Mouse (Mus musculus): ENCODE data around the gene Zfp704.
A peak's percentile ranks its signal among the peaks of the same experiment; 100 is the strongest.

Gene Zfp704

GRCm38 (mm10) chr3:9609581-9610341 lies at the start of gene Zfp704:
Gene Zfp704, minus strand, starts transcription at chr3:9610085.
- peak; percentile 94 for DNase-seq (ENCODE audit: low read depth, low spot score)

DNA sequence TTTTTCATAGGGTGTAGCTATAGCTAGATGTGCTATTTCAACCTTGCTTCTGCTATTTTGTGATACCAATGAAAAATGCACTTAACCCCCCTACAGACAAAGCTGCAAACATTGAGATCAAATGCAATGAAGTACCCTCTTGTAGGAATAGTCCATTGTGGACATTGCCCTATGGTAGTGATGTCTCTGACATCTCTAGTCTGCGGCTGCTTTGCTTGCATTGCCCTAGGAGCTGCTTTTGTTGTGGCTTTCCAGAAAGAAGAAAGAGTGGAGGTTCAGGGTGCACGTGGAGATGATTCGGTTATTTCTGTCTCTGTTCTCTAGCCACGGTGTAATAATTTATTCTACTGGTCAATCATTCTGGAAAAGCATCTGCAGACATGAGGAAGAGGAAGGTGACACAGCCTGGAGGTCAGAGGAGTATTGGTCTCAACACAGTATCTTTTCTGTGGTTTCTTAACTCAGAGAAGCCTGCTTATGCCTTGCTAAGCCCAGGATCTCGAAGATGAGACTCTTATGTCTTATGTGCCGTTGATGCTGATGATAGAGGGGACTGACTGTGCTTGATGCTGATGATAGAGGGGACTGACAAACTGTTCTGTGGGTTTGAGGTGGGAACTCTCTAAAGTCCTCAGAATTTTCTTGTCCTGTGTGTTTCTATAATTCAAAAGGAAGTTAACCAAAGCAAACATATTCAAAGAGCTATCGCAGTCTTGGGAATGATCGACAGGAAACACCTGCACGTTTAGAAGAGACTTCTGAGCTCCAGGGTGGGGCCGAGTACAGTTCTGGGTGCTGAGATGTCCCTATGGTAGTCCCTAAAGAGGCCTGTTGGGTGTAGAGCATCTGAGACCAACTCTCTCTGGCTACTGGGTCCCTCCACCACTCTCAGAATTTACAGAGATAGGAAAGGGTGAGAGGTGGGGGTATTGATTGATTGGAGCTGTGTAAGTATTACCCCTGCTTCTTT lies 23.4 kb upstream of the Zfp704 start:
- no peak for DNase-seq (ENCODE audit: low read depth, low spot score)

GRCm38 (mm10) chr3:9629951-9630350 lies 20.1 kb upstream of the Zfp704 start:
- peak; percentile 53 for DNase-seq (ENCODE audit: low read depth, low spot score)

DNA sequence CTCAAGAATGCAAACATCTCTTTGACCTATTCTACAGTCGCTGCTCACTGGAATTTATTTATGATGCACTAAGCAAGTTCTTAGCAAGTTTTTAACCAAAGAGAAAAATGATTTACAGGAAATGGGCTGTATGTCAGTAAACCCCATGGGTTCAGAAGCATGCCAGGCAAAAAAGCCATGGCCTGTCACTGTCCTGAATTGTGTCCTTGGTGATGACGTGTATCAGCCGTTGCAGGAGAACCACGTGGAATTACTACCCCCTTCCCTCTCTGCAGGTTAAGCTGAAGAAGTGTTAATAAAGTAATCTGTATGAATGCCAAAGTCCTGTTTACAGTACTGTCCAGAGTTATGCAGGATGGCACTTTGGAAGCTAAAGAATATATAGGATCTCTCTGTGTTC lies 18.2 kb upstream of the Zfp704 start:
- DNase-seq (ENCODE audit: low read depth, low spot score): no peak

GRCm38 (mm10) chr3:9626149-9626548 lies 16.3 kb upstream of the Zfp704 start:
- DNase-seq (ENCODE audit: low read depth, low spot score): no peak

DNA sequence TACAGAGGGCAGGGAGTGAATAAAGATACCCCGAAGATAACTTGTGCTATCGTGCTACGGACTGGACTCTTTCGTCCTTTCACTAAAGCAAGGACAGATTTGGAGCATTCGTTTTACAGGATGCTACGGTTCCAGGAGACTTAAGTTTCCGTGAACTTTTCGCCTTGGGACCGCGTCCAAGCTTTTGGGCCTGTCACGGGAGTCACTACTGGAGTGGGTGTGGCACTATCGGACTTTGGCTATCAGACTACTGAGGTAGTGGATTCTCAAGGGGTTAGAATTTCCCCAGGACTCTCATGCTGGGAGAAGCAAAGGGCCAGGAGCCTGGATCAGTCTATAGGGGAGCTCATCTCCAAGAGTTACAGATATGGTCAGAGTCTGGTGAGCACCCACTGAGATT lies 10.7 kb upstream of the Zfp704 start:
- no peak for DNase-seq (ENCODE audit: low read depth, low spot score)

- DNase-seq (ENCODE audit: low read depth, low spot score): no peak
Measured at GRCm38 (mm10) chr3:9619562-9620275, 9.8 kb upstream of the Zfp704 start.

DNA sequence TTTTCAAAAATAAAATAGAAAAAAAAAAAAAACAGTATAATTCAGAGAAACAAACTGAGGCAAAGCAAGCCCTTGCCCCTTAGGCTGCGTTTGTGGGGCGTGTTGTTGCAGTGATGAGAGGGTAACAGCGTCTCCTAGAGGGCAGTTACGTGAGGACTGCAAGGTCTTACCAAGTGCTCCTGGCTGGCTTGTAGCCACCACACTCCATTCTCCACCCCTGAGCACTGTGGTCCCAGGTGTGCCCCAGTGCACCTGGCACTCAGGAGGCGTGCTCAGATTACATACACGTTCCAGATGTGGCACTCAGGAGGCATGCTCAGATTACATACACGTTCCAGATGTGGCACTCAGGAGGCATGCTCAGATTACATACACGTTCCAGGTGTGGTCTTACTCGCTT lies 7.2 kb upstream of the Zfp704 start:
- peak; percentile 72 for DNase-seq (ENCODE audit: low read depth, low spot score)

- DNase-seq (ENCODE audit: low read depth, low spot score): peak; percentile 87
Measured at GRCm38 (mm10) chr3:9614676-9615075, 4.8 kb upstream of the Zfp704 start.

DNA sequence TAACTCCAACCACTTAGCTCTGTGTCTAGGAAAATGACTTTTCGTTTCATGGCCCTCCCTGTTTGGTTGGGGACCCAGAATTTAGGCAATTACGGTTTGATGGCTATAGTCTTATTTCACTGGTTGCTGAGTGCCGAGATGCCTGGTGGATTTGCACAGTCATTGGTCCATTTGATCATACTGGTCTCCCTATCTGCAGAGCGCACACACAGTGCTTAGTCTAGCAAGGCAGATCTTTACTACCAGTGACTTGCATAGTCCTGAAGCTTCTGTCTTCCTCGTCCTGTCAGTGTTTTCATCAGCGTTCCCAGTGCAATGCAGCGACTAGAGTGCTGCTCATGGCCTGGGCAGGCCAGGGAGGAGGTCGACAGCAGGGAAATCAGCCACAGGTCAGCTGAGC lies 4.1 kb upstream of the Zfp704 start:
- no peak for DNase-seq (ENCODE audit: low read depth, low spot score)

DNA sequence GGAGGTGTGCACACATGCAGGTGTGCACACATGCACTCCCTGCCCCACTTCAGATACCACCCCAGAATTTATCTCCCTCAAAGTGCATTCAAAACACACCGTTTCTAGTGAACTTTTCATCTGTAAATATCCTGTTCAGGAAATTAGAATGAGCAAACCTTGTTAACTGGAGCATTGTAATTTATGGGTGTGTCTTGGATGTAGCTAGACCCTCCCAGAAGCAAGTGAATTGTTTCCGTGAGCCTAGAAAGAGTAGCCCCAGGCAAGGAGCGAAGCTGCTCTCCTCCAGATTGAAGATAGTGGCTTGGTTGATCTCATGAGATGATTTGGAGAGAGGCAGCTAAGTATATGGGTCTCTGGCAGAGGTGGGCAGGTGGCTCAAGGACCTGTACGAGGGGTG lies 1.3 kb upstream of the Zfp704 start:
- DNase-seq (ENCODE audit: low read depth, low spot score): peak; percentile 92

DNA sequence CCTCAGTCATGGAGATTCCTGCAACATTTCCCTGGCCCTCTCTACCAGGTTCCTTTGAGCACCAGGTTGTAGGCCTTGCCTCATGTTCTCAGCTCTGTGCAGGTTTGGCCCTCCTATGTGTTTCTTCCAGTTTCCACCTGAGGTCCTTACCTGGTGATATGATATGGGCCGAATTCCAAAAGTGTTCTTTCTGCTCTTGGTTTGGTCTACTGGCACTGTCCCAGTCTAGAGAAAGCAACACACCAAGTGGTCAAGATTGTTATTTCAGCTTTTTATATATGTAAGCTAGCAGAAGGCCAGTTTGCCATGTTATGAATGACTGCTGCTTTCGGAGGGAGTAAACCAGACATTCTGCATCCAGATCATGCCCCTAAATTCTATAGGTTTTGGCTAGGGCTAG lies 541 bp upstream of the Zfp704 start:
- no peak for DNase-seq (ENCODE audit: low read depth, low spot score)

DNA sequence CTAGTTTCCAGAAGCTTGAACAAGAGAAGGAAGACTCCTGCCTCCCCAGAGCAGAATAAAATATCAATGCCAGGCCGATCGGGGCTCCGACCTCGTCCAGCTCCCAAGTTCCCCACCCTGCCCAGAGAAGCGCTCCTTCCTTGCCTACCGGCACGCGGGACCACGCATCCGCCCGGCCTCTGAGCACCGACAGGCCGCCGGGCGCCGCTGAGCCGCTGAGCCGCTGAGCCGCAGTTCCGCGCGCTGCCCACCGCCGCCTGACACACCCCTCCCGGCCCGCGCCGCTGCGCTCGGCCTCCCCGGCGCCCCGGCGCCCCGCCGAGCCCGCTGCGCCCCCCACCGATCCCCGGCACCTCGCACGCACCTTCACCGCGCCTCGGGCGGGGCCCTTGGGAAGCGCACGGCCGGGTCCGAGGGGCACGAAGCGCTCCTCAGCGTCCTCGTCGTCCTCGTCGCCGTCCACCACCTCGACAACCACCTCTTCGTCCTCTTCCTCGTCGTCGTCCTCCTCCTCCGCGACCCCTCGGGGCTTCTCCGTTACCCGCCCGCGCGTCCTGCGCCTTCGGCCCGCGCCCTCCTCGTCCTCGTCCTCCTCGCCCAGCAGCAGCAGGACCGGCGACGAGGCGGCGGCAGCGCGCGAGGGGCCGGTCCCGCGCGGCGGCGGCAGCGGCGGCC lies 842 bp downstream of the Zfp704 start:
- no peak for DNase-seq (ENCODE audit: low read depth, low spot score)

- peak; percentile 91 for DNase-seq (ENCODE audit: low read depth, low spot score)
Measured at GRCm38 (mm10) chr3:9608441-9608905, 1.4 kb downstream of the Zfp704 start.

- DNase-seq (ENCODE audit: low read depth, low spot score): no peak
Measured at GRCm38 (mm10) chr3:9607686-9608085, 2.2 kb downstream of the Zfp704 start.

DNA sequence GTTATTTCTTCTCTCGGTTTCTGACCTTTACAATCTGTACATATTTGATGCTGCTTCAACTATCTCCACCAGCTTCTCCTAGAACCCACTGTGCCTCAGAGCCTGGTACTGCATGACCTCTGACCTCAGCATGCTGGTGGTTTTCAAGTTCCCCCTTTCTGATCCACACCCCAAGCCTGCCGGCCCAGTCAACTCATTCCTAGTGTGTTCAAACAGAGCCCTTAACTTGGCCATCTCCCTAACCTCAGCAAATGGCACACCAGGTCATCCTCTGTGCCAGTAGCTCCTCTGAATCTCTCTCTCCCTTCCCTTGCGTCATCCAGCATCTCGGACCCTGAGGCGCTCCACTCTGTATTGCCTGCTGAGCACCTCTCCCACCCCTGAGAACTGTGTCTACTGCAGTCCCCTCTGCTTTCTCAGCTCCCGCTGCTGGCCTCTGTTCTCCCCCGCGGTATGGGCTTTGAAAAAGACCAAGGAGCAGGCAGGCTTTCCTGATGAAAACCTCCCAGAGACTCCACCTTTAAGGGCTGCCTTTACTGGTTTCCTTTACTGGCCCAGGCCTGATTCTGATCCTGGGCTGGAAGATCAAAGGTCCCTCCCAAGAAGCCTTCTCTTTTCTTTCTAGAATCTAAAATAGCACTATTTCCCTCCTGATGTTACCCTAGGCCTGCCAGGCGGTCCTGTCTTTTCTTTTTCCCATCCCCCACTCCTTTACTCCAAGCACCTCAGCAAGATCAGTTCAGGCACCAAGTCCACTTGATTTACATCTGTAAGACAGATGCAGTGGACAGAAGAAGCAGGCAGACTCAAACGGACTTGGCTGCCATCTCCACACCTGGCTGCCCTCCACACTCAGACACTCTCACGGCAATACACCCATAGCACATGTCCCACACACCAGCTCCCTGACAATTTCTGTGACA lies 3.8 kb downstream of the Zfp704 start:
- peak; percentile 71 for DNase-seq (ENCODE audit: low read depth, low spot score)

- DNase-seq (ENCODE audit: low read depth, low spot score): no peak
Measured at GRCm38 (mm10) chr3:9604941-9605340, 4.9 kb downstream of the Zfp704 start.

DNA sequence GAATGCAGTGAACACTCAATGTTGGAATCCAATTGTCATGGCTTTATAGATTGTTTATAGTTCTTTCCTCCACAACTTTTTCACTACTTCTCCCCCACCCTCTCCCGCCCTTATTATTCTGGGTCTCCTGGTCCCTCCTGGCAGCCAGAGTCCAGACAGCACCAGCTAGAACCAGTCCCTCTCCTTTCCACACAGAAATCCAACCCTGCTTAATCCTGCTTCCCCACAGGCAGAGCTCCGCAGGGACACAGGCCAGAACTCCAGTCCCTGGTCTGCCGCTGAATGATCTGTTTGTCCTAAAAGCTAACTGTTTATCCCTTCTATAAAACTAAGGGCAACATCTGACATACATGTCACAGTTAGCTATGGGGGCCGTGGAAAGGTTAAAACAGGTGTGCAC lies 6.0 kb downstream of the Zfp704 start:
- peak; percentile 79 for DNase-seq (ENCODE audit: low read depth, low spot score)

GRCm38 (mm10) chr3:9600577-9600976 lies 9.3 kb downstream of the Zfp704 start:
- DNase-seq (ENCODE audit: low read depth, low spot score): peak; percentile 58

- DNase-seq (ENCODE audit: low read depth, low spot score): peak; percentile 79
Measured at GRCm38 (mm10) chr3:9599738-9600410, 10.0 kb downstream of the Zfp704 start.

Measured in ZHBTc4 (cell line).